Mouse (Mus musculus) liver, embryonic 15.5 days (tissue): ENCODE measurements around the gene Arhgap35. TPM values are rescaled to one million over a fixed set of nuclear protein-coding genes. Genes with fewer than 3 reads are reported as not detected.

Experiments used
- ATAC-seq: fragments of 200-750 bp; cut with Nextera tagmentation; 2 replicates; pipeline ENCODE4 v1.8.0; 2017; ENCODE audit warnings: moderate number of reproducible peaks, mild to moderate bottlenecking, moderate library complexity; ENCODE audit not compliant: insufficient read depth
- H3K27ac ChIP-seq: fragments of 300-500 bp; sonication (generic); replicated peaks from 2 replicates; pipeline ENCODE4 v1.5.1; 2015; ENCODE audit warnings: mild to moderate bottlenecking, inconsistent platforms
- H3K27me3 ChIP-seq: fragments of 300-500 bp; sonication (generic); 2 replicates; pipeline ENCODE4 v1.6.1; 2015; ENCODE audit warnings: mild to moderate bottlenecking, inconsistent platforms
- H3K36me3 ChIP-seq: fragments of 300-500 bp; sonication (generic); replicated peaks from 2 replicates; pipeline ENCODE4 v1.6.1; 2015; ENCODE audit warnings: moderate library complexity, mild to moderate bottlenecking, inconsistent platforms
- H3K4me1 ChIP-seq: fragments of 300-500 bp; sonication (generic); replicated peaks from 2 replicates; pipeline ENCODE4 v1.6.1; 2015; ENCODE audit warnings: inconsistent platforms
- H3K4me2 ChIP-seq: fragments of 300-500 bp; sonication (generic); 2 replicates; pipeline ENCODE4 v1.6.1; 2015; ENCODE audit warnings: moderate library complexity, mild to moderate bottlenecking, inconsistent platforms
- H3K4me3 ChIP-seq: fragments of 300-500 bp; sonication (generic); replicated peaks from 2 replicates; pipeline ENCODE4 v1.5.1; 2015; ENCODE audit warnings: mild to moderate bottlenecking, inconsistent platforms
- H3K9ac ChIP-seq: fragments of 300-500 bp; sonication (generic); 2 replicates; pipeline ENCODE4 v1.6.1; 2015; ENCODE audit warnings: moderate library complexity, mild to moderate bottlenecking, inconsistent platforms
- H3K9me3 ChIP-seq: fragments of 300-500 bp; sonication (generic); replicated peaks from 2 replicates; pipeline ENCODE4 v1.6.1; 2016; ENCODE audit warnings: inconsistent platforms
- WGBS: fragments of 180-500 bp; shearing (Covaris S2); methylation state at CpG from one replicate; pipeline ENCODE4 v1.1.7; 2015; ENCODE audit warnings: mixed read lengths; ENCODE audit not compliant: insufficient replicate concordance; 5-methylcytosine and 5-hydroxymethylcytosine counted together
- polyA plus RNA-seq: library from polyadenylated mRNA; unstranded; fragments of >200 nt; fragmentation: Nextera tagmentation; extraction: Ambion mirVana; gene quantifications from 2 replicates; pipeline ENCODE4 v1.2.1, GENCODE M21; 2015

The Arhgap35 gene
- polyA plus RNA-seq, 1 experiment from 2014 or later: 2.4 TPM

GRCm38 (mm10) chr7:16465568-16465967 lies 149.2 kb downstream of the Arhgap35 start:
- Histone ChIP-seq H3K36me3 (no peaks in the 10 kb centered on the region), H3K4me1 (no peaks in the 10 kb centered on the region), H3K4me3 (no peak overlapping the region), H3K27me3 (peaks cover 80% of the 10 kb centered on the region), H3K4me2 (no peak overlapping the region), H3K9me3 (no peaks in the 10 kb centered on the region), H3K9ac (no peak overlapping the region), H3K27ac (no peak overlapping the region)
- WGBS: 81% methylated on average over 5 of the region's 5 CpGs
- 0 out of 2 replicates have a peak, but pooled peaks have one; percentile 19 for ATAC-seq

GRCm38 (mm10) chr7:16465160-16465559 lies 149.6 kb downstream of the Arhgap35 start:
- no peaks in the 10 kb centered on the region for H3K4me1 ChIP-seq
- H3K36me3 ChIP-seq: no peaks in the 10 kb centered on the region
- peak; percentile 18; the same call in 1 of the 2 replicates for ATAC-seq
- H3K9ac ChIP-seq: no peak overlapping the region
- H3K9me3 ChIP-seq: no peaks in the 10 kb centered on the region
- WGBS: 5% methylated on average over 8 of the region's 8 CpGs
- no peak overlapping the region for H3K27ac ChIP-seq
- H3K4me2 ChIP-seq: no peak overlapping the region
- no peak overlapping the region for H3K4me3 ChIP-seq
- H3K27me3 ChIP-seq: peaks cover 80% of the 10 kb centered on the region

- no peaks in the 10 kb centered on the region for H3K36me3 ChIP-seq
- under 1% methylated on average over 14 of the region's 14 CpGs for WGBS
- H3K9me3 ChIP-seq: no peaks in the 10 kb centered on the region
- ATAC-seq: no peak; the same call in 1 of the 2 replicates
- H3K4me2 ChIP-seq: no peak overlapping the region
- H3K27me3 ChIP-seq: peaks cover 64% of the 10 kb centered on the region
- H3K4me3 ChIP-seq: no peak overlapping the region
- H3K27ac ChIP-seq: no peak overlapping the region
- no peaks in the 10 kb centered on the region for H3K4me1 ChIP-seq
- H3K9ac ChIP-seq: no peak overlapping the region
These were observed 151.6 kb downstream of the Arhgap35 start for GRCm38 (mm10) chr7:16463214-16463613.

- Histone ChIP-seq H3K36me3 (no peaks in the 10 kb centered on the region), H3K4me1 (no peaks in the 10 kb centered on the region), H3K4me2 (no peak overlapping the region), H3K9me3 (no peaks in the 10 kb centered on the region), H3K9ac (no peak overlapping the region), H3K27ac (no peak overlapping the region), H3K27me3 (peaks cover 58% of the 10 kb centered on the region), H3K4me3 (no peak overlapping the region)
- ATAC-seq: no peak
- WGBS: 61% methylated on average over 6 of the region's 6 CpGs
These were observed 153.1 kb downstream of the Arhgap35 start for GRCm38 (mm10) chr7:16461705-16462104.

GRCm38 (mm10) chr7:16461151-16461550 lies 153.6 kb downstream of the Arhgap35 start:
- WGBS: 56% methylated on average over 6 of the region's 6 CpGs
- Histone ChIP-seq H3K9me3 (no peaks in the 10 kb centered on the region), H3K4me3 (no peak overlapping the region), H3K4me2 (no peak overlapping the region), H3K4me1 (no peaks in the 10 kb centered on the region), H3K36me3 (no peaks in the 10 kb centered on the region), H3K27me3 (peaks cover 57% of the 10 kb centered on the region), H3K9ac (no peak overlapping the region), H3K27ac (no peak overlapping the region)
- no peak for ATAC-seq

GRCm38 (mm10) chr7:16460566-16460965 lies 154.2 kb downstream of the Arhgap35 start:
- Histone ChIP-seq H3K27ac (no peak overlapping the region), H3K27me3 (peaks cover 52% of the 10 kb centered on the region), H3K4me2 (no peak overlapping the region), H3K4me3 (no peak overlapping the region), H3K9me3 (no peaks in the 10 kb centered on the region), H3K36me3 (no peaks in the 10 kb centered on the region), H3K4me1 (no peaks in the 10 kb centered on the region), H3K9ac (no peak overlapping the region)
- no peak for ATAC-seq
- 59% methylated on average over 13 of the region's 13 CpGs for WGBS

GRCm38 (mm10) chr7:16456289-16456688 lies 158.5 kb downstream of the Arhgap35 start:
- Histone ChIP-seq H3K27ac (no peak overlapping the region), H3K36me3 (peaks cover 4% of the 10 kb centered on the region; the same call in 1 of the 2 replicates), H3K4me1 (peaks cover 24% of the 10 kb centered on the region), H3K9me3 (no peaks in the 10 kb centered on the region), H3K4me3 (no peak overlapping the region), H3K27me3 (peaks cover 15% of the 10 kb centered on the region; the same call in 1 of the 2 replicates), H3K4me2 (no peak overlapping the region), H3K9ac (no peak overlapping the region)
- no peak for ATAC-seq
- WGBS: 86% methylated on average over 5 of the region's 5 CpGs

GRCm38 (mm10) chr7:16455016-16455415 lies 159.8 kb downstream of the Arhgap35 start:
- no peak for ATAC-seq
- WGBS: 83% methylated on average over 14 of the region's 14 CpGs
- H3K36me3 ChIP-seq: peaks cover 4% of the 10 kb centered on the region; the same call in 1 of the 2 replicates
- H3K27ac ChIP-seq: no peak overlapping the region
- H3K27me3 ChIP-seq: 0 out of 2 replicates have a peak, but pooled peaks cover 2% of the 10 kb centered on the region
- peaks cover 25% of the 10 kb centered on the region for H3K4me1 ChIP-seq
- H3K4me3 ChIP-seq: no peak overlapping the region
- H3K4me2 ChIP-seq: no peak overlapping the region
- no peak overlapping the region for H3K9ac ChIP-seq
- no peaks in the 10 kb centered on the region for H3K9me3 ChIP-seq

- H3K27ac ChIP-seq: peak overlapping the region; percentile 68
- WGBS: under 1% methylated on average over 23 of the region's 23 CpGs
These were observed 161.6 kb downstream of the Arhgap35 start for GRCm38 (mm10) chr7:16453118-16453711.

GRCm38 (mm10) chr7:16452587-16453073 lies 162.2 kb downstream of the Arhgap35 start, which contains the start of gene Tmem160:
TSS of gene Tmem160 (plus strand) at chr7:16452779.
- H3K9me3 ChIP-seq: no peaks in the 10 kb centered on the region
- H3K27me3 ChIP-seq: no peaks in the 10 kb centered on the region
- H3K9ac ChIP-seq: peak within 1 kb of the TSS; percentile 71
- WGBS: under 1% methylated on average over 30 of the region's 30 CpGs
- peak within 1 kb of the TSS; percentile 81 for H3K4me3 ChIP-seq
- peaks cover 25% of the 10 kb centered on the region for H3K4me1 ChIP-seq
- H3K36me3 ChIP-seq: peaks cover 4% of the 10 kb centered on the region; the same call in 1 of the 2 replicates
- peak; percentile 99 for ATAC-seq
- peak within 1 kb of the TSS; percentile 92 for H3K4me2 ChIP-seq
- peak within 1 kb of the TSS; percentile 68 for H3K27ac ChIP-seq

More at GRCm38 (mm10) chr7:16453118-16453711, 161.6 kb downstream of the Arhgap35 start:
- H3K4me2 ChIP-seq: peak overlapping the region; percentile 92
- ATAC-seq: peak; percentile 23
- no peaks in the 10 kb centered on the region for H3K27me3 ChIP-seq
- H3K36me3 ChIP-seq: peaks cover 4% of the 10 kb centered on the region; the same call in 1 of the 2 replicates
- peak overlapping the region; percentile 71 for H3K9ac ChIP-seq
- no peaks in the 10 kb centered on the region for H3K9me3 ChIP-seq
- H3K4me1 ChIP-seq: peaks cover 25% of the 10 kb centered on the region
- H3K4me3 ChIP-seq: peak overlapping the region; percentile 81

GRCm38 (mm10) chr7:16451656-16452055 lies 163.1 kb downstream of the Arhgap35 start:
- no peaks in the 10 kb centered on the region for H3K9me3 ChIP-seq
- H3K4me1 ChIP-seq: peaks cover 25% of the 10 kb centered on the region
- no peak overlapping the region for H3K4me3 ChIP-seq
- no peak overlapping the region for H3K4me2 ChIP-seq
- peaks cover 4% of the 10 kb centered on the region; the same call in 1 of the 2 replicates for H3K36me3 ChIP-seq
- peaks cover 4% of the 10 kb centered on the region; the same call in 1 of the 2 replicates for H3K27me3 ChIP-seq
- H3K9ac ChIP-seq: no peak overlapping the region
- WGBS: 69% methylated on average over 6 of the region's 6 CpGs
- H3K27ac ChIP-seq: peak overlapping the region; percentile 29; the same call in 1 of the 2 replicates
- no peak for ATAC-seq
